Mouse (Mus musculus) heart, embryonic 11.5 days (tissue): Measurements from ENCODE around the gene Gm21987. TPM values are rescaled to one million over a fixed set of nuclear protein-coding genes. Genes with fewer than 3 reads are reported as not detected.

Experiments
- ATAC-seq: fragments of 200-750 bp; cut with Nextera tagmentation; replicated peaks from 2 replicates; pipeline ENCODE4 v1.8.0; 2017; ENCODE audit warnings: moderate library complexity; ENCODE audit not compliant: insufficient number of reproducible peaks, low FRiP score, low TSS enrichment
- H3K27ac ChIP-seq: fragments of 300-500 bp; sonication (generic); 2 replicates; pipeline ENCODE4 v1.5.1; 2014; ENCODE audit warnings: mild to moderate bottlenecking, low read depth, low read length
- H3K27me3 ChIP-seq: fragments of 300-500 bp; sonication (generic); 2 replicates; pipeline ENCODE4 v1.6.1; 2014; ENCODE audit warnings: mild to moderate bottlenecking, low read length, mixed read lengths; ENCODE audit not compliant: control insufficient read depth, insufficient read depth
- H3K36me3 ChIP-seq: fragments of 300-500 bp; sonication (generic); 2 replicates; pipeline ENCODE4 v1.6.1; 2014; ENCODE audit warnings: mild to moderate bottlenecking, low read length, moderate library complexity, mixed read lengths; ENCODE audit not compliant: control insufficient read depth, insufficient read depth
- H3K4me1 ChIP-seq: fragments of 300-500 bp; sonication (generic); 2 replicates; pipeline ENCODE4 v1.6.1; 2014; ENCODE audit warnings: low read length; ENCODE audit not compliant: control insufficient read depth, insufficient read depth
- H3K4me2 ChIP-seq: fragments of 300-500 bp; sonication (generic); 2 replicates; pipeline ENCODE4 v1.6.1; 2014; ENCODE audit warnings: mild to moderate bottlenecking, moderate library complexity
- H3K4me3 ChIP-seq: fragments of 300-500 bp; sonication (generic); 2 replicates; pipeline ENCODE4 v1.5.1; 2014; ENCODE audit warnings: low read depth, low read length
- H3K9ac ChIP-seq: fragments of 300-500 bp; sonication (generic); 2 replicates; pipeline ENCODE4 v1.6.1; 2014; ENCODE audit warnings: mild to moderate bottlenecking, low read depth, low read length, moderate library complexity
- H3K9me3 ChIP-seq: fragments of 300-500 bp; sonication (generic); replicated peaks from 2 replicates; pipeline ENCODE4 v1.6.1; 2016; ENCODE audit warnings: low read length; ENCODE audit not compliant: control insufficient read depth
- WGBS: fragments of 180-500 bp; shearing (Covaris S2); extraction: QIAGEN DNeasy Blood & Tissue Kit; methylation state at CpG from one replicate; pipeline ENCODE4 v1.1.7; 2014; ENCODE audit not compliant: insufficient replicate concordance; 5-methylcytosine and 5-hydroxymethylcytosine counted together
- polyA plus RNA-seq: library from polyadenylated mRNA; unstranded; fragments of >200 nt; fragmentation: Nextera tagmentation; extraction: Ambion mirVana; gene quantifications from 2 replicates; pipeline ENCODE4 v1.2.1, GENCODE M21; 2014

Gm21987 gene
- polyA plus RNA-seq, 1 experiment from 2014 or later = 3.4 TPM

GRCm38 (mm10) chr16:38395060-38395730 lies 48.4 kb downstream of the Gm21987 start:
- peaks cover 11% of the 10 kb centered on the region for H3K4me1 ChIP-seq
- no peaks in the 10 kb centered on the region for H3K36me3 ChIP-seq
- H3K9ac ChIP-seq = no peak overlapping the region
- ATAC-seq = no peak
- 65% methylated on average over 6 of the region's 6 CpGs for WGBS
- H3K27me3 ChIP-seq = no peaks in the 10 kb centered on the region
- no peak overlapping the region for H3K4me3 ChIP-seq
- H3K9me3 ChIP-seq = no peaks in the 10 kb centered on the region
- H3K4me2 ChIP-seq = no peak overlapping the region
- H3K27ac ChIP-seq = no peak overlapping the region

GRCm38 (mm10) chr16:38396155-38396554 lies 49.3 kb downstream of the Gm21987 start:
- WGBS = 51% methylated on average over 13 of the region's 13 CpGs
- peak overlapping the region; percentile 32 for H3K4me2 ChIP-seq
- ATAC-seq = no peak
- H3K27ac ChIP-seq = no peak overlapping the region
- H3K9me3 ChIP-seq = no peaks in the 10 kb centered on the region
- peaks cover 14% of the 10 kb centered on the region for H3K4me1 ChIP-seq
- no peak overlapping the region for H3K9ac ChIP-seq
- no peaks in the 10 kb centered on the region for H3K36me3 ChIP-seq
- H3K4me3 ChIP-seq = no peak overlapping the region
- H3K27me3 ChIP-seq = no peaks in the 10 kb centered on the region

- no peak overlapping the region for H3K27ac ChIP-seq
- no peak overlapping the region for H3K4me3 ChIP-seq
- ATAC-seq = no peak
- no peak overlapping the region for H3K9ac ChIP-seq
- H3K4me2 ChIP-seq = no peak overlapping the region
- H3K4me1 ChIP-seq = peaks cover 14% of the 10 kb centered on the region
- H3K27me3 ChIP-seq = no peaks in the 10 kb centered on the region
- WGBS = 87% methylated on average over 6 of the region's 6 CpGs
- no peaks in the 10 kb centered on the region for H3K36me3 ChIP-seq
- no peaks in the 10 kb centered on the region for H3K9me3 ChIP-seq
Measured at GRCm38 (mm10) chr16:38398266-38398665, 51.4 kb downstream of the Gm21987 start.

DNA sequence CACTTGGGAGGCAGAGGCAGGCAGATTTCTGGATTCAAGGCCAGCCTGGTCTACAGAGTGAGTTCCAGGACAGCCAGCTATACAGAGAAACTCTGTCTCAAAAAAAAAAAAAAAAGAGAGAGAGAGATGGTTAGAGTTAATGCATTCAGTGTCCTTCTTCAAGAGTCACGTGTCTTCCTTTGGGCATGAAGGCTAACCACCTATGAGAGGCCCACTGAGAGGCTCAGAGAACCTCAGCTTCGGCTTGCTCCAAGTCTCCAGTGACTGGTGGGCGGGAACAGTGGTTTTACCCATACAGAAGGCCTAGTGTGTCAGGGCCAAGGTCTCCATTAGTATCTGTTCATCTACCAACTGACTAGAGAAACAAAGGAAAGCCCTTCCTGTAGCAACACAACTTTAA lies 52.2 kb downstream of the Gm21987 start:
- 75% methylated on average over 3 of the region's 3 CpGs for WGBS
- Histone ChIP-seq H3K36me3 (no peaks in the 10 kb centered on the region), H3K27me3 (no peaks in the 10 kb centered on the region), H3K27ac (no peak overlapping the region), H3K9ac (no peak overlapping the region; the same call in 1 of the 2 replicates), H3K4me1 (peaks cover 14% of the 10 kb centered on the region), H3K4me3 (no peak overlapping the region), H3K9me3 (no peaks in the 10 kb centered on the region), H3K4me2 (peak overlapping the region; percentile 61)
- ATAC-seq = no peak

- Histone ChIP-seq H3K27ac (no peak overlapping the region), H3K9me3 (no peaks in the 10 kb centered on the region), H3K4me2 (peak overlapping the region; percentile 61), H3K4me1 (peaks cover 14% of the 10 kb centered on the region), H3K36me3 (no peaks in the 10 kb centered on the region), H3K4me3 (peak overlapping the region; percentile 5), H3K9ac (peak overlapping the region; percentile 25), H3K27me3 (no peaks in the 10 kb centered on the region)
- ATAC-seq = peak; percentile 72; the same call in 1 of the 2 replicates
- 13% methylated on average over 17 of the region's 17 CpGs for WGBS
Measured at GRCm38 (mm10) chr16:38399531-38400231, 52.8 kb downstream of the Gm21987 start.

DNA sequence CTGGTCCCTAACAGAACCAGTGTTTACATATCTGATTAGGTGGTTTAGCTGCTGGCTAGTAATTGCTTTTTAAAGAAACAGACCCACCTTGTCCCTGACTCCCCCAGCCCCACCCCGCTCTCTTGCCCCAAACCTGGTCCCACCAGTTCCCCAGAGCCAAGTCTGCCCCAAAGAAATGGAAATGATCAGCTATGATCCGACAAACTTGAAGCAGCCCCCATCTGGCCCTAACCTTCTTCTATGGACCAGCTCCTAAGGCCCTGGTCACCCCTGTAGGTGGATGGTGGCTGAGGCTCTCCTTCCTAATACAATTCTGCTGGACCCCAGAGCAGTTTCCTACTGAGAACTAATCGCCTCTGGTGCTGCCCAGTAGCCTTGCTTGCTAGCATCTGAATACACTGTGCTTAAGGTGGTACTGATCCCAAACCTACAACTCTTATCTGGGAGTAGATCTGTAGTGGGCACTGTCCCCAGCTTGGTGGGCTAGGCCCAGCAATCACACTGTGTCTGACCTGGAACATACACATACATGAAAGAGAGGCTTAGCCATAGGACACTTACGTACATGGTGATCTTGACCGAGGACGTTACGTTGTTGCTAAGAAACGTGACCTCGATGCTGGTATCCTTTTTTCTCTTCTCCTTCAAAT lies 53.6 kb downstream of the Gm21987 start:
- Histone ChIP-seq H3K27me3 (no peaks in the 10 kb centered on the region), H3K9ac (peak overlapping the region; percentile 25), H3K4me3 (peak overlapping the region; percentile 5), H3K27ac (no peak overlapping the region), H3K4me1 (peaks cover 14% of the 10 kb centered on the region), H3K9me3 (no peaks in the 10 kb centered on the region), H3K36me3 (no peaks in the 10 kb centered on the region), H3K4me2 (peak overlapping the region; percentile 61)
- WGBS = 70% methylated on average over 9 of the region's 9 CpGs
- peak; percentile 39 for ATAC-seq

GRCm38 (mm10) chr16:38401468-38401867 lies 54.6 kb downstream of the Gm21987 start:
- no peak overlapping the region for H3K4me3 ChIP-seq
- 66% methylated on average over 6 of the region's 6 CpGs for WGBS
- no peak overlapping the region for H3K9ac ChIP-seq
- ATAC-seq = no peak
- no peaks in the 10 kb centered on the region for H3K27me3 ChIP-seq
- no peaks in the 10 kb centered on the region for H3K36me3 ChIP-seq
- H3K4me2 ChIP-seq = no peak overlapping the region
- peaks cover 12% of the 10 kb centered on the region for H3K4me1 ChIP-seq
- no peak overlapping the region for H3K27ac ChIP-seq
- no peaks in the 10 kb centered on the region for H3K9me3 ChIP-seq

DNA sequence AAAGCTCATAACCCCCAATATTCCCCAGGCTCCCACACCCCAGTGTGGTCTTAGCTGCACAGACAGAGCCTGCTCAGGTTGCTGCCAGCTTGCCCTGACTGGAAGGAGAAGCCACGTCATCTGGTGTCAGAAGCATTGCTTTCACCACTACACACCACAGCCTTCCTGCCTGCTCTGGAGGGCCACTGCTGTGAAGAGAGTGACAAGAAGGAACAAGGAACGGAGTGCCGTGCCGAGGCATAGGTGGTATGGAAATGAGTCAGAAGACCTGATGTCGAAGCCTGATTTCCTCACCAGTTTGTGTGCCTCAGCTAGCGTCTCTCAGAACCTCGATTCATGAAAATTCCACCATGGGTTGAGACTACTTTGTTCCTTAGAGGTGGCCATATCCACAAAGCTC lies 56.8 kb downstream of the Gm21987 start:
- peaks cover 16% of the 10 kb centered on the region for H3K4me1 ChIP-seq
- no peak overlapping the region for H3K27ac ChIP-seq
- no peak overlapping the region for H3K4me2 ChIP-seq
- no peaks in the 10 kb centered on the region for H3K27me3 ChIP-seq
- no peak overlapping the region for H3K9ac ChIP-seq
- WGBS = 75% methylated on average over 7 of the region's 7 CpGs
- no peaks in the 10 kb centered on the region for H3K36me3 ChIP-seq
- H3K4me3 ChIP-seq = no peak overlapping the region
- no peak for ATAC-seq
- no peaks in the 10 kb centered on the region for H3K9me3 ChIP-seq
